Mouse (Mus musculus) left cerebral cortex, adult 11 months (tissue): ENCODE measurements around the gene Rnf43.

ENCODE experiments used
- DNase-seq: peaks from one replicate; pipeline ENCODE4 v3.0.0; 2022; ENCODE audit warnings: low spot score

Rnf43 gene

DNA sequence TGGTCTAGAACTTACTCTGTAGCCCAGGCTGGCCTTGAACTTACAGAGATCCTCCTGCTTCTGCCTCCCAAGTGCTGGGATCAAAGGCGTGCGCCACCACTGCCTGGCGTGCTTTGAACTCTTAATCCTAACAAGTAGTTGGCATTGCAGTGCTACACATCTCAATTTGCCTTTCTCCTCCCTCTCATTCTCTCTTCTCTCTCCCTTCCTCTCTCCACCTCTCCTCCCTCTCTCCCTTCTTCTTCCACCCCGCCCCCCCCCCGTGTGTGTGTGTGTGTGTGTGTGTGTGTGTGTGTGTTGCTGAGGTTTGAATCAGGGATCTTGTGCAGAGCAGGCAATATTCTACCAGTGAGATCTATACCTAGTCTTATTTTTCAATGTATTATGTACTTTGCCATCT lies 84.8 kb downstream of the Rnf43 start:
- no peak for DNase-seq

DNA sequence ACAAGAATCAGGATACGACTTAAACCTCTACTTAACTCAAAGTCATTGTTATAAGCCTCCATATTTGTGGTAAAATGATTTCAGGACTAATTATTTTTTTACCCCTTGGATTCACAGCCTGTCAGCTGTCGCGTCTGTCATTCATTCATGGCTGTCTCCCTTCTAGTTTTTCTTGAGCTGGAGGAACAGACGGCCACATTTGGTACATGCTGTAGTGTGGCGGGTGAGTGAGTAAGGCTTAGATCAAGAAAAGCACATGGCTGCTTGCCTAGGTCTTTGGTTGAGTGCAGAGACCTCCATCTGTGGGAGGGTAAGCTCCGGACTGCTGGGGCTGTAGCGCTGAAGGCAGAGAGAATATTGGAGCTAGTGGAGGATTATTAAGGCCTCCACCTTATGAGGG lies 85.2 kb downstream of the Rnf43 start:
- no peak for DNase-seq

DNA sequence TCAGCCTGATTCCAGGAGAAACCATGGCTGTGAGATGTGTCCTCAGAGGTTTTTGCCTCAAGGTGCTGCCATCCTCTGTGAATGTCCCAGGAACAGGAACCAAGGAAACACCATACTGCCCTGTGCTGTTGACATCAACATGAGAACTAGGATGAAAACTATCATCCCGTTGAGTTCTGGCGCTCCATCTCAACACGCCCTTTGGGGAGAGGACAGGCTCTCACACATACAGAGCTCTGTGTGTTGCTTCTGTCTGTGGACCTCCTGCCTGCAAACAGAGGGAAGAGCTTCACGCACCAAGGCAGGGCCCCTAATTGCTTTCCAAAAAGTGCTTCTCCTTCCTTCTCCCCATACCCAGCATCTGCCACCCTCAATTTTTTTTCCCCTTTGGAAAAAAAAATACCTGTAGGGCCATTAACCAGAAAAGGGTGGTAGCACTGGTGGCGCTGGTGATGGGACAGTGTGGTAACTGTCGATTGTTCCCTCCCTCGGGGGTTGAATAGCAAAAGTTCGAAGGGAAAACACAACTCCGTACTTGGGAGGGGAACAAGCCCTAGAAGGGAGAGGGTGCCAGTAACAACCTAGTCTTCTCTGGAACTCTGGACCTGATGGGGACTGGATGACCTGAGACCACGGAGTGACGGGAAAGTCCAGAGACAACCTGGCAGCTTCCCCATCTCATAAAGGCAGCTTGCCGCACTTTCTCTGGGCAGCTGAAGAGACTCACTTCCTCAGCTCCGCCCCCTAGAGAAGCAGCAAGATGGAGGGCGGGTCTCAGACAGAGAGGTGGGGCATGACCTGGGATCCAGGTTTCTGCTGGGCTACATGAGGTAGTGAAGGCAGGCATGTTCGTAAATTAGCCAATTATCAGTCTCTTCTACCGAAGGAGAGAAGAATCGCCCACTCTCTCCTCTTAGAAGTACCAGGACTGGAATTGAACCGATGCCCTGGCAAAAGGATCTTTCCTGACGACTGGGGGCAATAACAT lies 85.9 kb downstream of the Rnf43 start:
- DNase-seq = no peak

DNA sequence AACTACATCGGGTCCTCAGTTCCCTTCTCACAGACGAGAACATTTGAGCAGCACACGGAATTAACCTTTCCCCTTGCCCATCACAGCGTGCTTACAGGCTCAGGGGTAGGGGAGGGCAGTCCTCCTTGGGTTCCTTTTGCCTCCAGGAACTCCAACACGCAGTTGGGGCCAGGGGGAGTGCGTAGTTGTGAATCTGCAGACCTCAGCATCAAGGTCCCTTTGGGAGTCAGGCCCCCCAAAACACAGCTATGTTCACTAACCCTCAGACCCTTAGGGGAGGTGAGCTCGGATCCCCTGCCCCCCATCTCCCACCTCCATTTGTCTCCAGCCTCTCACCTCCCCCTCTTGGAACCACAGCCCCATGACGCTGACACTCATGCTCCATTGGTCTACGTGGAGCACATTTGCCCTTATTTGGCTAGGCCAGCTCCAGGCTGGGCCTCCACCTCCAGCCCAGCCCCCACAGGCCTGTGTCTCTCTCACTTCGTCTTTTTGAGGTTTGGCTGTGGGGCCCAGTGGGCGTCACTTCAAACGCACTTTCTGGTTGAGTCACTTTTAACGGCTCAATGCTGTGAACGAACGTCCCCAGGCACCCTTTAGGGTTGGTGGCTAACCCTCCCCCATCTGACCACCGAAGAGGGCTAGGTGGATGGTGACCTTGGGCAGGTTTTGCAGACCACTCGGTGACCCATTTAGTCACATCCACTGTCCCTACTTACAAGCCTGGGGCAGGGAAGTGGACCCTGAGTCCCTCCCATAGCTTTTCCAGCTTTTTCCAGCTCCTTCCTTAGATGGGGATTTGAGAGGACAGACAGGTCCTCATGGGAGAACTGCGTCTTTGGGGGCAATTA lies 86.9 kb downstream of the Rnf43 start:
- no peak for DNase-seq

DNA sequence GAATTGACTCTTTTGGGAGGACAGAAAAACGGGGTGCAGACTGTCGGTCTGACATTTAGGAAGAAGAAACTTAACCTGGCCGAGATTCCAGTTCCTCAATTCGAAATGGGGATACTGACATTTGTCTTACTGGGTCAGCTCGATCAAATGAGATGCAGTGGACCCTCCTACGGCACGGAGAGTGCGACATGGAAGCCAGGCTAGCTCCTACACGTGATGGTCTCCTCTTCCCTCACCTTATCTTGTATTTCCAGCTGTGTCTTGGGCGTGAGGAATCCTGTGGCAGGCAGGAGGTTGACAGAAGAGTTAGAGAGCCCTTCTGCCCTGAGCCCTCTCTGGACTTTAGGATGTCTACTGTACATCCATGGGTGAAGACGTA lies 87.5 kb downstream of the Rnf43 start:
- no peak for DNase-seq

DNA sequence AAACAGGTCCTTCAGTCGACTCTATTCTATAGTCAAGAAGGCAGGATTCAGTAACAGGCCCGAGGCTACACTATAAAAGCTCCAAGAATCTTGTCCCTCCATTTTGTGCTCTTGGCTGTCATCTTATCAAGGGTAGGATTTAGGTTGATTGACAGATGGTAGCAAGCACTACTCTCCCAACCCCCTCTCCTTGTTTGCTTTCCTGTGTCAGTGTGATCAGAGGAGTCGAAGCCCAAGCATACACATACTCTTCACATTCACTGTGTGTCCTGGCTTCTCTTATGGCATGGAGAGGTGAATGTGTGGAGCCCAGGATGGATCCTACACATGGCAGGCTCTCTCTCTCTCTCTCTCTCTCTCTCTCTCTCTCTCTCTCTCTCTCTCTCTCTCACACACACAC lies 88.0 kb downstream of the Rnf43 start:
- DNase-seq = no peak

DNA sequence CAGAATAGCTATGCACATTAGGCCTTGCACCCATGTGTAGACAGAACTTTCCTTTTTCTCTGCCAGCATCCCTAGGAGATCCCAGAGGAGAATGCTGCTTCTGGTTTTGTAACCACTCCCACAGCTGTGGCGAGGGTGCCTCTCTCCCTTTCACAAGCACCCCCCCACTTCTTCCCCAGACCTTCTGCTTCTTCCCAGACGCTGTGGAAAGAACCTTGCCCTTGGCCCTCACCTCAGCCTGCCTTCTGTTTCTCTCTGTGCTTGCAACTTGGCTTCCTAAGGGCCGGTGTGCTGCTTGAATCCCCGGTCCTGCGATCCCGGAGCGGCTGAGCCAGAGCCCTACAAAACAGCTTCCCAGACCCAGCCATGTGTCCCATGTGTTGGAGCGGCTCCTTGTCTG lies 88.5 kb downstream of the Rnf43 start:
- no peak for DNase-seq

DNA sequence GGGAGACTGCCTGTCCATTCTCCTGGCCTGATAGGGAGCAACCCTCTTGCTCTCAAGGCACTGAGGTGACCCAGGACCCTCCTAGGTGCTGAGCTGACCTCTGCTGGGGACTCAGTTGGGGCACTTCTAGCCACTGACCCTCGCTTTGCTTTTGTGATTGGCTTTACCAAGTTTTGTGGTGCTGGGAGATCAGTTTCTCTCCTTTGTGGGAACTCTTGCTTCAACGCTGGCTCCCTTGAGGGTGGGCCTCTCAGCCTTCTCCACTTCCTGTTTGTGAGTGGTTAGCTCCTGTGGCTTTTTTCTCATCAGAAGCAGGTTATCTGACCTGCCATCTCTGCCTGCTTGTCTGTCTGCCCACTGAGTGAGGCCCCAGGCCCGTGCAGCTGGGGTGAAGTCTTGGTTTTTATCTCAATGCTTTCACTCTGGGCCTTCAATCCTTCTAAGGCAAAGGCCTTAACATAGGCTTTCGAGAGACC lies 89.0 kb downstream of the Rnf43 start:
- no peak for DNase-seq

DNA sequence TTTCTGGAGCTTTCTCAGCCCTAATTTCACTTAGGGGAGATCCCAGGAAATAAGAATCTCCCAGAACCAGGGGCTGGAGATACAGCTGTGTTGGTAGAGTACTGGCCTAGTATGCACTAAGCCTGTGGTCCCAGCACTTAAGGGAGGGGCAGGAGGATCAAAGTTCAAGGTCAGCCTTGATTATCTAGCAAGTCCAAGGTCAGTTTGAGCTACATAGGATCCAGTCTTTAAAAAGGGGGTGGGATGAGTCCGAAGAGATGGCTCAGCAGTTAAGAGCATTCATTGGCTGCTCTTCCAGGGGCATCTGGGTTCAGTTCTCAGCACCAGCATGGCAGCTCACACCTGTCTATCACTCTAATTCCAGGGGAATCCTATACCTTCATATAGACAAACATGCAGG lies 89.8 kb downstream of the Rnf43 start:
- no peak for DNase-seq

DNA sequence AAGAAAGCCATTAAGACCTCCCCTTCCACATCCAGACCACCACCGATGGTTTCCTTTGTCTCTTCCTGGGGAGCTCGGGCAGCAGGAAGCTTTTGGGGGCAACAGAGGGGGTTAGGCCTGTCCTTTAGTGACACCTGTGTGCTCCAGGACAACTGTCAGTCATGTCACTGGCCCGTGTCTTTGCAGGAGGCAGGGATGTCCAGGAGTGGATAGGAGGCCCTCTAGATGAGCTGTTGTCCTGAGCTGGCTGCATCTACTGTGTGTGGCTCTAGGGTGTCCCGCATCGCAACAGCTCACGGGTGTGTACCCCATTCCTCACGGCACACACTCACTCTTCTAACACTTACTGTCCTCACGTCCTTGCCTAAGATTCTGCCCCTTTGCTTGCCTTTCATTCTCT lies 90.7 kb downstream of the Rnf43 start:
- DNase-seq = no peak

DNA sequence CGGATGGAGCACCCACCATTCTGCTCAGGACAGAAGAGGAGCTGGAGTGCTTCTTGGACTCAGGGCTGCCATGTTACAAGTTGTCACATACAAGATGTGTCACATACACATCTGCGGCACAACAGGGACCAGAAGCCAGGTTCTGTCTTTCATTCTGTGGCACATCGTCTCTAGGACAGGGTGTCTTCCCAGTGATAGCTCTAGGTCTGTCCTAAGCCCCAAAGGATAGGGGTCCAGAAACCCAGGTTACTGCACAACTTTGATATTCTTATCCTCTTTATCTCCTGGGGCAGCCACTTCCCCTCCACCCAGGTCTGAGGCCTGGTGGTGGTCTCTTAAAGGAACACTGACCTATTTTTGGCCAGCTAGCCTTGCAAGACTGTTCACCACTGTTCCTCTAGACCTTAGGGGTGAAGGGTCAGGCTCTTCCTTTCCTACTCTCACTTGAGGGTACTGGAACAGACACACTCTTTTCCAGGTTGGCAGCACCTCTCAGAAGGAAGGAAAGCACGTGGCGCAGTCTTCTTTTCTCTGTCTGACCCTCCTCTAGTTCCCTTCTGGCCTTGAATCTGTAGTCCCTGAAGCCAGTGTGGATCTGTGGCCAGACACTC lies 91.5 kb downstream of the Rnf43 start:
- DNase-seq = no peak

DNA sequence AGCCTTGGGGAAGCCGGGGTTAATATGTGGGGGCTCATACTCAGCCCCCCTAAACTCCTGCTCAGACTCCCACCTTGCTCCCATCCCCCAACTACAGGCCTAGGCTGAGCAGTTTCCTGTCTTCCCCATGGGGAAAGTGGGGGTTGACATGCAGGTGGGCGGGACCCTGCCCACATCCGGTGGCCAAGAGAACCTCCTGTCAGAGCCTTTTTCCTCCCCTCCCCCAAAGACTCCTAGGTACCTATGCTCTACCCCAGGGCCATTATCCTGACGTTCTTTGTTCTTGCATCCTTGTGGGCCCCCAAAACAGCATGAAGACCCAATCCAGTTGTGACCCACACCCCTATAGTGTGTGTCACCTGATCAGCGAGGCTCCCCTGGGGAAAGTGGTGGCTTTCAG lies 92.1 kb downstream of the Rnf43 start:
- DNase-seq = no peak

DNA sequence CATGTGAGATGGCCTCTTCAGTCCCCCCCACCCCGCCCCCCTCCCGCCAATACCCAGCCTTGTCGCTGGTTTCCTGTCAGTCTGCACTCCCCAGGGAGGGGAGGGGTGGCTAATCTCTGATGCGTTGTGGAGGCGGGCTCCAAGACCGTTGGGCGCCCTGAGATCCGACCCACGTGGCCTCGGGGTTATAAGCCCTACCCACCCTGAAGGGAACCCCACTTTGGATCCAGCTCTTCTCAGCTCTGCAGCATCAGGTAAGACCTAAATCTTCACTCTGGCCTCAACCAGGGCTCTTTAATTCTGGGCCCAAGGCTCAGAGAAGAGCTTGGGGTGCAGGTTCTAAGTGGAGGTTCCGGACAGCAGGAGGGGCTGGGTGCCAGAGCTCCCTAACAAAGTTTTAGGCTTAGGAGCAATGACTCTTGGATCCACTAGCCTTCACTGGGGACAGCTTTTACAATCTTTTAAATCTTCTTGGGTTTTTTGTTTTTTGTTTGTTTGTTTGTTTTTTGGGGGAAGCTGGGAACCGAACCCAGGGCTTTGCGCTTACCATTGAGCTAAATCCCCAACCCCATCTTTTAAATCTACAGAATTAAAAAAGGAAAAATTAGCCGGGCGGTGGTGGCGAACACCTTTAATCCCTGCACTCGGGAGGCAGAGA lies 93.0 kb downstream of the Rnf43 start:
- no peak for DNase-seq

DNA sequence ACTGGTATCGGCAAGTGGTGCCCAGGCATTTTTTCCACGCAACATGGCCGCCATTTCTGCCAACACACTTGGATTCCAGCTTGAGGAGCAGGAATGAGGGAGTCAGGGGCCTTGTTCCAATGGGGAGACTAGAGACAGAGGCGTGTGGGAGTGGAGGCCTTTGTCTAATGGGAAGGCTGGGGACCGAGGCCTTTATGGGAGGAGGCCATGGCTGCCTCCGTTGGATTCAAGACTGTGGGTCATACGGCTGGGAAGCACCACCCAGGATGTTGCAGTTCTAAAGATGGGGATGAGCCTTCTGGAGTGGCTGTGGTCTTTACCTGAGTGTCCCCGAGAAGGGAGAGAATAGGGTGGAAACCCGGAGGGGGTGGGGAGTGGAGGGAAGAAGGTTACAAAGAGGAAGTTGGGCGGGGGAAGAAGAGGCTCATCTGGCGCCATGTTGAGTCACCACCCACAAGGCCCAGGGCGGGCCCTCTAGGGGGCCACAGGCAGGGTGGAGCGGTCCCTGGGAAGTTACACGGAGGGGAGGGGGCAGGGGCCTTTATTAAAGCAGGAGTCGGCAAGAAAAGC lies 93.8 kb downstream of the Rnf43 start:
- DNase-seq = no peak

DNA sequence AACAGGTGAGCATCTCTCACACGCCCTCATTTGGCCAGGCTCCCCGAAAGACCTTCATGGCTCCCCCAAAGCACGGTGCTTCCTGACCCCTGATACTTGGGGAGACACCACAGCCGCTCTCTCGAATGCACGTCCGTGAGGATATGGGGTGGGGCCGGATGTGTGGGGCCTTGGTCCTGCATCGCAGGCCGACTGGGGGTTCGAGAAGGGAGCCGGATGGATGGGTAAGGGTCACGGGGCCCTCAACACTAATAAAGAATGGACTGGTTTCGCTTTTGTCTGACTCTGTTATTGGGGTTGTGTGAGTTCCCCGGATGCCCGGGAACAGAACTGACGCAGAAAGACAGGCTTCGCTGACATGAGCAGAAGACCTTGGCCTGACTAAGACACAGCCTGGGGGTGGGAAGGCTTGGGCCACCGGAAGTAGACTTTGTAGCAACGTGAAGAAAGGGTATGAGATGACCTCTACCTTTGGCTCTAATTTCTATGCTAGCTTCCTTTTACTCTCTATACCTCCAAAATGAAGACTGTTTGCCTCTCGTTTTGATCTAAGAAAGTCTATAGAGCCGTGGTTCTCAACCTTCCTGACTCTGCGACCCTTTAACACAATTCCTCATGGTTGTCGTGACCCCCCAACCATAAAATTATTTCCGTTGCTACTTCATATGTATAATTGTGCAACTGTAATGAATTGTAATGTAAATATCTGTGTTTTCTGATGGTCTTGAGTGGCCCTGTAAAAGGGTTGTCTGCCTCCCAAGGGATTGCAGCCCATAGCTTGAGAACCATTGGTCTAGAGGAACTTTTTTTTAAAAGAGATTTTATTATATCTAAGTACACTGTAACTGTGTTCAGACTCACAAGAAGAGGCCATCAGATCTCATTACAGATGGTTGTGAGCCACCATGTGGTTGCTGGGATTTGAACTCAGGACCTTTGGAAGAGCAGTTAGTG lies 94.8 kb downstream of the Rnf43 start:
- DNase-seq = no peak

DNA sequence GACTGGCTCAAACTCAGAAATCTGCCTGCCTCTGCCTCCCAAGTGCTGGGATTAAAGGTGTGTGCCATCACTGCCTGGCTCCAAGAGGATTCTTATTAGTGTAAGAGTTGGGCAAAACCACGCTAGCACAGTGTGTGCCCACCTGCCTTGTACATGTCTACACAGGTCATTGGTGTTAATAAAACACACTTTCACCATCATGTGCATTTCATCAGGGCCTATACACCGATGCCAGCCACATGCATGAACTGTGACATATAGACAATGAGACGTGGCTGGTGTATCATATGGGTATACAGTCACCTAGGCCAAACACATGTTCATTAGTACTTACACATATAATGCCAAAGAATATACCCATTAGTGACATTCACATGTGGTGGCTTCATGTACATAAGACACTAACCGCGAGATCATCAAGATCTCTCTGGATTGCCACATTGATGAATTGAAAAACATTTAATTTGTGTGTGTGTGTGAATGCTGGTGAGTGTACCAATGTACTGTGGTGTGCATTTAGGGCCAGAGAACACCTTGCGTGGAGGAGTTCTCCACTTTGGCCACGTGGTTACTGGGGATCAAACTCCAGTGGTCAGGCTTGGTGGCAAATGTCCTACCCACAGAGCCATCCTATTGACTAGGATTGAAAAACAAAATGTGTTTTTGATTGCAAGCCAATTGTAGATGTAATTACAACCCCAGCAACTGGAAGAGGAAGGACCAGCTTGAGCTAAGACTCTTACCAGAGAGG lies 95.8 kb downstream of the Rnf43 start:
- no peak for DNase-seq

DNA sequence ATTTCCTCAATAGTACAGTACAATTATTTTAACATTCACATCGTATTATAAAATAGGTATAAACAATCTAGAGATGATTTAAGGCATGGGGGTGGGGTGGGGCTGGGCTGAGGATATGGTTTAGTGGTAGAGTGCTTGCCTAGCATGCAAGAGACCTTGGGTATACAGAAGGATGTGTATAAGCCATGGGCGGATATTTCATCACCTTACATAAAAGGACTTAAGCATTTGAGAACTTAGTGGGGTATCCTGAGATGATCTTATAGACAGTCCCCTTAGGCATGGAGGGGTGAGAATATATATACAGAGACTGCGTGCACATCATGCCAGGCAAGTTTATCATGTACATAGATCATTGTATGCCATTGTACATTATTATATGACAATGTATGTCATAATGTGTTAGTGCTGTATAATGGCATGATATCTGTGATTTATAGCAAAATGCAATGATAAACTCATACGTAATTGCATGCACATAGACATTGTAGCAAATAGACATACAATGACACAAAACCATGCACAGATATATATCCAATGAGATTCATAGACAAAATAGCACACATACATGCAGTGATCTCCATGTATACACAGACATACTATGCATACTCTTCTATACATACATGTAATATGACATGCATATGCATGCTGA lies 96.6 kb downstream of the Rnf43 start:
- no peak for DNase-seq

DNA sequence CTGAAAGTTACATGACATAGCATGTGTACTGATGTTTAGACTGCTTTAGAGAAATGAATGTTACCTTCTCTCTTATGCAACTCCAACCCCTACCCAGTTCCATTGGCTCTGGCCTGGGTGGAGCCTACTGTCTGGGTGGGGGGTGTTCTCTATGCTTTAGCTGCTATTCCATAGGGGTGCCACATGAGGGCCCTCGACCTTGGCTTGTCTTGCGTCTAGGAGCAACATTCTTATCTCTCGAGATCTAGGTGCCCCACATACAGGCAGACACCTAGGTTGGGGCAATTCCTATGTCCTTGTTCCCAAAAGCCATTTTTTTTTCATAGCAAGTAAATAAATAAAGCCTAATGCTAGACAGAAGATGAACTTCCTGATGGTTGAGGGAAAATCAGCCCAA lies 97.1 kb downstream of the Rnf43 start:
- DNase-seq = no peak
